Mouse (Mus musculus) megakaryocyte progenitor cell, adult 5-6 weeks (primary cell): ENCODE data around the gene Nek7. TPM values are rescaled to one million over a fixed set of nuclear protein-coding genes. Genes with fewer than 3 reads are reported as not detected.

ENCODE experiments used
- ATAC-seq: replicated peaks from 2 replicates; pipeline ENCODE4 v1.8.0; 2016; ENCODE audit warnings: mild to moderate bottlenecking, moderate TSS enrichment, inconsistent platforms; ENCODE audit not compliant: poor library complexity
- total RNA-seq, 2 experiments: library from RNA; stranded (forward) in 1 of 2; stranded (reverse) in 1 of 2; fragments of 157-497, 149-512 nt in 1 of 2; fragments of 200-1000 nt in 1 of 2; gene quantifications; 2 replicates each; pipeline versions ENCODE4 v1.2.3 to v1.2.4; 2015 to 2017

The Nek7 gene
- total RNA-seq, 2 experiments from 2014 or later: 25.8 to 34.6 TPM

GRCm38 (mm10) chr1:138571565-138572361, 48.2 kb downstream of the Nek7 start:
- no peak for ATAC-seq

GRCm38 (mm10) chr1:138571038-138571441, 48.9 kb downstream of the Nek7 start:
- ATAC-seq: 0 out of 2 replicates have a peak, but pooled peaks have one; percentile 14

- ATAC-seq: no peak
These were observed 51.3 kb downstream of the Nek7 start for GRCm38 (mm10) chr1:138568434-138569232.

- ATAC-seq: no peak
These were observed 52.0 kb downstream of the Nek7 start for GRCm38 (mm10) chr1:138567946-138568345.

GRCm38 (mm10) chr1:138564677-138565076, 55.3 kb downstream of the Nek7 start:
- ATAC-seq: peak; percentile 76

GRCm38 (mm10) chr1:138560733-138561132, 59.2 kb downstream of the Nek7 start:
- no peak for ATAC-seq

- no peak; the same call in 1 of the 2 replicates for ATAC-seq
These were observed 60.5 kb downstream of the Nek7 start for GRCm38 (mm10) chr1:138559213-138560101.

GRCm38 (mm10) chr1:138558342-138558741, 61.6 kb downstream of the Nek7 start:
- peak; percentile 83 for ATAC-seq

GRCm38 (mm10) chr1:138554926-138555325, 65.0 kb downstream of the Nek7 start:
- no peak for ATAC-seq

- peak; percentile 98 for ATAC-seq
These were observed 69.8 kb downstream of the Nek7 start for GRCm38 (mm10) chr1:138550184-138550583.

GRCm38 (mm10) chr1:138542170-138542515, 77.8 kb downstream of the Nek7 start:
- ATAC-seq: peak; percentile 60

- ATAC-seq: peak; percentile 67
These were observed 78.3 kb downstream of the Nek7 start for GRCm38 (mm10) chr1:138541495-138542169.

GRCm38 (mm10) chr1:138539713-138540112, 80.2 kb downstream of the Nek7 start:
- no peak for ATAC-seq

- no peak for ATAC-seq
These were observed 81.7 kb downstream of the Nek7 start for GRCm38 (mm10) chr1:138538217-138538616.

GRCm38 (mm10) chr1:138535758-138536574, 84.0 kb downstream of the Nek7 start:
- no peak for ATAC-seq

GRCm38 (mm10) chr1:138530604-138531003, 89.3 kb downstream of the Nek7 start:
- no peak for ATAC-seq

GRCm38 (mm10) chr1:138523962-138524361, 96.0 kb downstream of the Nek7 start:
- ATAC-seq: no peak

- ATAC-seq: no peak
These were observed 101.7 kb downstream of the Nek7 start for GRCm38 (mm10) chr1:138518235-138518634.

- peak; percentile 83 for ATAC-seq
These were observed 102.4 kb downstream of the Nek7 start for GRCm38 (mm10) chr1:138517360-138518099.
